Mouse (Mus musculus) left cerebral cortex, adult 2 months (tissue): ENCODE measurements around the gene Zfp710. TPM values are rescaled to one million over a fixed set of nuclear protein-coding genes. Genes with fewer than 3 reads are reported as not detected.
A peak's percentile ranks its signal among the peaks of the same experiment; 100 is the strongest.
"Not testable (repeated sequence)": the region's sequence is repeated elsewhere in the genome, so short reads cannot be mapped to it uniquely, and the experiment has no call there.

ENCODE experiments used
- DNase-seq, 2 experiments: peaks; one replicate each; pipeline ENCODE4 v3.0.0; 2021 to 2022; ENCODE audit warnings: low spot score in 2 of 2, mixed read lengths in 1 of 2; ENCODE audit errors: extremely low spot score in 1 of 2
- H3K27ac ChIP-seq: fragments of 200-600 bp; 2 replicates; pipeline ENCODE4 v1.8.1; 2022
- H3K4me3 ChIP-seq: fragments of 200-600 bp; 2 replicates; pipeline ENCODE4 v1.8.1; 2022
- CTCF ChIP-seq: fragments of 200-600 bp; IDR thresholded peaks from 2 replicates; pipeline ENCODE4 v1.8.1; 2022; ENCODE audit warnings: antibody characterized with exemption, mild to moderate bottlenecking, moderate library complexity
- intact Hi-C: fragments of 180-260 bp; cut with DNase I; formaldehyde crosslinking; loops from one replicate; pipeline ENCODE4 v1.15.1; 2025
- long read RNA-seq, 2 experiments: library from polyadenylated mRNA; stranded (forward); transcript quantifications; one replicate each; pipeline ENCODE4 v2.0.0; 2021; ENCODE audit warnings: borderline mapping rate in 2 of 2
- total RNA-seq, 2 experiments: library from RNA; stranded (reverse); gene quantifications; 2 replicates each; pipeline ENCODE4 v1.2.3; 2021

Zfp710 gene
- 10 to 100 TPM; 18.9 to 21.7 TPM for total RNA-seq
- long read RNA-seq, experiment 1, full-length matches to known transcripts: 7 of 12 reads
- long read RNA-seq, experiment 1, partial matches to known transcripts: 0 of 12 reads
- long read RNA-seq, experiment 1, other reads (novel, unspliced or antisense): 5 of 12 reads
- long read RNA-seq, experiment 2, full-length matches to known transcripts: 7 of 12 reads
- long read RNA-seq, experiment 2, partial matches to known transcripts: 1 of 12 reads
- long read RNA-seq, experiment 2, other reads (novel, unspliced or antisense): 4 of 12 reads

- peak; percentile 8 for TF ChIP-seq CTCF
- intact Hi-C loops: loop anchor here (2.0 kb wide), 1 partner anchor 60 kb away; no protein-coding TSS in a partner anchor
- DNase-seq: peak; percentile 65 to 82
Observed at GRCm38 (mm10) chr7:80024521-80025390, at the start of gene Zfp710. Gene Zfp710 (plus strand): TSS chr7:80024814.

GRCm38 (mm10) chr7:79975316-79975715, 49.3 kb upstream of the Zfp710 start:
- H3K4me3 ChIP-seq: no peak overlapping the region
- intact Hi-C loops: no loop called here

More at GRCm38 (mm10) chr7:80024521-80025390, at the start of gene Zfp710:
- Histone ChIP-seq H3K27ac (peak within 1 kb of the TSS; percentile 88), H3K4me3 (peak within 1 kb of the TSS; percentile 57)

DNA sequence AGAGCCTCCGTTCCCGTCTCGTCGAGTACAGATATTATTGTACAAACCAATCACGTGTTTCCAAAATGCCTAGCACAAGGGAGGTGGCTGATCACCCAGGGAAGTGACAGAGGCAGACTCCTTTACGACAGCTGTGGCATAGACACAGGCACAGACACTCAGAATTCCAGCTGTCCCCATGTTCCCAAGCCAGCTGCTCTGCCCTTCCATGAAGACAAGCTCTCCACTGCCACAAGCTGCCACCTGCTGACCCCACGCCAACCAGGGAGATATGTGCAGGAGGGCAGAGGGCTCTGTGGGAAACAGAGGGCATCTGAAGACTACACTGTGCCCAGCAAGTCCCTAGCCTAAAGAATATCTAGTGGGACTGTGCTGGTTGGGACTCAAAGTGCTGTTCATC, 37.9 kb upstream of the Zfp710 start:
- intact Hi-C loops: no loop called here
- no peak for TF ChIP-seq CTCF

More at GRCm38 (mm10) chr7:79975316-79975715, 49.3 kb upstream of the Zfp710 start:
- TF ChIP-seq CTCF: no peak
- H3K27ac ChIP-seq: no peak overlapping the region
- DNase-seq: no peak

GRCm38 (mm10) chr7:79987745-79988144, 36.9 kb upstream of the Zfp710 start:
- no peak overlapping the region for H3K4me3 ChIP-seq
- intact Hi-C loops: no loop called here
- no peak for TF ChIP-seq CTCF

More for the DNA sequence above, 37.9 kb upstream of the Zfp710 start:
- no peak overlapping the region for H3K27ac ChIP-seq
- H3K4me3 ChIP-seq: no peak overlapping the region
- no peak for DNase-seq

DNA sequence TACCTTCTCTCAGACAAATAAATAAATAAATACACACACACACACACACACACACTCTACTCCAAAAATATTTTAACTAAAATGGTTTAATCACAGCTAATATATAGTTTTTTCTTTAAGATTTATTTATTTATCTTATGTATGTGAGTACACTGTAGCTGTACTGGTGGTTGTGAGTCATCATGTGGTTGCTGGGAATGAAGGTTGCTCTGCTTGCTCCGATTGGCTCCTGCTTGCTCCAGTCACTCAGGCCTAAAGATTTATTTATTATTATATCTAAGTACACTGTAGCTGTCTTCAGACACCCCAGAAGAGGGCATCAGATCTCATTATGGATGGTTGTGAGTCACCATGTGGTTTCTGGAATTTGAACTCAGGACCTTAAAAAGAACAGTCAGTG, 36.1 kb upstream of the Zfp710 start:
- DNase-seq, H3K27ac ChIP-seq, H3K4me3 ChIP-seq, intact Hi-C loops: not testable (repeated sequence)

More at GRCm38 (mm10) chr7:79987745-79988144, 36.9 kb upstream of the Zfp710 start:
- H3K27ac ChIP-seq: no peak overlapping the region
- no peak for DNase-seq

- peak; percentile 61 for TF ChIP-seq CTCF
- H3K4me3 ChIP-seq: no peak overlapping the region
- intact Hi-C loops: no loop called here
- no peak overlapping the region for H3K27ac ChIP-seq
- DNase-seq: peak; percentile 21 to 29
Observed at GRCm38 (mm10) chr7:79994476-79994875, 30.1 kb upstream of the Zfp710 start.

DNA sequence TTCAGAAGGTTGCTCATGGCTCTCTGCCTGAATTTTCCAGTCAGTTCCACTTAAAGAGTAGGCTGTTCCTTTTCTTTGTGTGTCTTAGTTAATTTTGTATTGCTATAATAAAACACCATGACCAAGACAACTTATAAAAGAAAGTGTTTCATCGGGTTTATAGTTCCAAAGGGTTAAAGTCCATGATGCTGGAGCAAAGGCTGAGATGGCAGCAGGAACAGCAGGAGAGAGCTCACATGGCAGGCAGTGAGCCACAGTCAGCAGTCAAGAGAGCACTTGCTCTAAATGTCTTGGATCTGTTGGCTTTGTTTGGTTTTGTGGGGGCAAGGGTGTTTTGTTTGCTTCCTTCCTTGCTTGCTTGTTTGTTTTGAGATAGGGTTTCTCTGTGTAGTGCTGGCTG, 26.9 kb upstream of the Zfp710 start:
- intact Hi-C loops: no loop called here
- no peak for TF ChIP-seq CTCF
- H3K27ac ChIP-seq: no peak overlapping the region
- no peak overlapping the region for H3K4me3 ChIP-seq
- DNase-seq: no peak

- intact Hi-C loops: no loop called here
- Histone ChIP-seq H3K27ac (no peak overlapping the region), H3K4me3 (no peak overlapping the region)
- no peak for DNase-seq
- no peak for TF ChIP-seq CTCF
Observed at GRCm38 (mm10) chr7:80002353-80003055, 22.1 kb upstream of the Zfp710 start.

GRCm38 (mm10) chr7:80004776-80005554, 19.6 kb upstream of the Zfp710 start:
- intact Hi-C loops: no loop called here
- Histone ChIP-seq H3K27ac (no peak overlapping the region), H3K4me3 (no peak overlapping the region)
- TF ChIP-seq CTCF: no peak
- no peak for DNase-seq

GRCm38 (mm10) chr7:80010680-80011079, 13.9 kb upstream of the Zfp710 start:
- intact Hi-C loops: no loop called here

GRCm38 (mm10) chr7:80011470-80011869, 13.1 kb upstream of the Zfp710 start:
- no peak for DNase-seq
- intact Hi-C loops: no loop called here
- no peak overlapping the region for H3K27ac ChIP-seq
- no peak overlapping the region for H3K4me3 ChIP-seq
- TF ChIP-seq CTCF: peak; percentile 45

More at GRCm38 (mm10) chr7:80010680-80011079, 13.9 kb upstream of the Zfp710 start:
- no peak for DNase-seq
- no peak overlapping the region for H3K4me3 ChIP-seq
- no peak for TF ChIP-seq CTCF
- H3K27ac ChIP-seq: no peak overlapping the region
